Mouse (Mus musculus): ENCODE measurements around the gene Alg5.

- TF ChIP-seq TAL1 (IDR thresholded peaks at IDR 0.05; ENCODE audit: low read length): no peak
- no peak for TF ChIP-seq GATA1 (IDR thresholded peaks at IDR 0.05; ENCODE audit: low read length)
Observed at GRCm38 (mm10) chr3:54766811-54767210, 31.5 kb downstream of the Alg5 start.
